Mouse (Mus musculus): ENCODE data around the gene Pacrg.

The Pacrg gene

GRCm38 (mm10) chr17:10398871-10399270 lies 441.2 kb downstream of the Pacrg start:
- no peak for DNase-seq

- DNase-seq = no peak
Measured at GRCm38 (mm10) chr17:10397924-10398627, 442.0 kb downstream of the Pacrg start.

- DNase-seq = no peak
Measured at GRCm38 (mm10) chr17:10397336-10397735, 442.8 kb downstream of the Pacrg start.

- no peak for DNase-seq
Measured at GRCm38 (mm10) chr17:10396863-10397262, 443.2 kb downstream of the Pacrg start.

GRCm38 (mm10) chr17:10394855-10395254 lies 445.3 kb downstream of the Pacrg start:
- no peak for DNase-seq

GRCm38 (mm10) chr17:10393766-10394165 lies 446.3 kb downstream of the Pacrg start:
- DNase-seq = no peak

GRCm38 (mm10) chr17:10392342-10393034 lies 447.6 kb downstream of the Pacrg start:
- DNase-seq = no peak

GRCm38 (mm10) chr17:10390232-10391172 lies 449.6 kb downstream of the Pacrg start:
- no peak for DNase-seq

- no peak for DNase-seq
Measured at GRCm38 (mm10) chr17:10389740-10390139, 450.4 kb downstream of the Pacrg start.

GRCm38 (mm10) chr17:10386548-10386947 lies 453.6 kb downstream of the Pacrg start:
- no peak for DNase-seq

- no peak for DNase-seq
Measured at GRCm38 (mm10) chr17:10383406-10383805, 456.7 kb downstream of the Pacrg start.

- DNase-seq = no peak
Measured at GRCm38 (mm10) chr17:10378467-10379175, 461.5 kb downstream of the Pacrg start.

GRCm38 (mm10) chr17:10377606-10378005 lies 462.5 kb downstream of the Pacrg start:
- no peak for DNase-seq

- no peak for DNase-seq
Measured at GRCm38 (mm10) chr17:10374316-10374715, 465.8 kb downstream of the Pacrg start.

GRCm38 (mm10) chr17:10373727-10374126 lies 466.4 kb downstream of the Pacrg start:
- DNase-seq = no peak

GRCm38 (mm10) chr17:10372001-10372785 lies 467.9 kb downstream of the Pacrg start:
- no peak for DNase-seq

- no peak for DNase-seq
Measured at GRCm38 (mm10) chr17:10371472-10371871, 468.6 kb downstream of the Pacrg start.

GRCm38 (mm10) chr17:10370660-10371130 lies 469.4 kb downstream of the Pacrg start:
- DNase-seq = no peak

- no peak for DNase-seq
Measured at GRCm38 (mm10) chr17:10369961-10370659, 470.0 kb downstream of the Pacrg start.

- DNase-seq = no peak
Measured at GRCm38 (mm10) chr17:10367044-10367443, 473.1 kb downstream of the Pacrg start.

GRCm38 (mm10) chr17:10366577-10366976 lies 473.5 kb downstream of the Pacrg start:
- no peak for DNase-seq
